Mouse (Mus musculus) embryonic facial prominence, embryonic 13.5 days (tissue): Measurements from ENCODE around the gene Gas2l2. TPM values are rescaled to one million over a fixed set of nuclear protein-coding genes. Genes with fewer than 3 reads are reported as not detected.
A peak's percentile ranks its signal among the peaks of the same experiment; 100 is the strongest.

Experiments used
- ATAC-seq: fragments of 200-750 bp; cut with Nextera tagmentation; 2 replicates; pipeline ENCODE4 v1.8.0; 2017; ENCODE audit warnings: low read depth; ENCODE audit not compliant: insufficient number of reproducible peaks, insufficient read depth, low FRiP score, low TSS enrichment
- H3K27ac ChIP-seq: fragments of 300-500 bp; sonication (generic); 2 replicates; pipeline ENCODE4 v1.5.1; 2015; ENCODE audit warnings: moderate library complexity, mild to moderate bottlenecking, inconsistent platforms
- H3K27me3 ChIP-seq: fragments of 300-500 bp; sonication (generic); 2 replicates; pipeline ENCODE4 v1.6.1; 2015; ENCODE audit warnings: mild to moderate bottlenecking, inconsistent platforms
- H3K36me3 ChIP-seq: fragments of 300-500 bp; sonication (generic); 2 replicates; pipeline ENCODE4 v1.6.1; 2015; ENCODE audit warnings: mild to moderate bottlenecking, inconsistent platforms
- H3K4me1 ChIP-seq: fragments of 300-500 bp; sonication (generic); 2 replicates; pipeline ENCODE4 v1.6.1; 2015; ENCODE audit warnings: inconsistent platforms
- H3K4me2 ChIP-seq: fragments of 300-500 bp; sonication (generic); 2 replicates; pipeline ENCODE4 v1.6.1; 2015; ENCODE audit warnings: moderate library complexity, mild to moderate bottlenecking, inconsistent platforms
- H3K4me3 ChIP-seq: fragments of 300-500 bp; sonication (generic); 2 replicates; pipeline ENCODE4 v1.5.1; 2015; ENCODE audit warnings: mild to moderate bottlenecking, inconsistent platforms
- H3K9ac ChIP-seq: fragments of 300-500 bp; sonication (generic); 2 replicates; pipeline ENCODE4 v1.6.1; 2015; ENCODE audit warnings: mild to moderate bottlenecking, inconsistent platforms
- H3K9me3 ChIP-seq: fragments of 300-500 bp; sonication (generic); 2 replicates; pipeline ENCODE4 v1.6.1; 2016; ENCODE audit warnings: inconsistent platforms
- WGBS: fragments of 180-500 bp; shearing (Covaris S2); methylation state at CpG from one replicate; pipeline ENCODE4 v1.1.7; 2015; ENCODE audit warnings: mixed read lengths; 5-methylcytosine and 5-hydroxymethylcytosine counted together
- polyA plus RNA-seq: library from polyadenylated mRNA; unstranded; fragments of >200 nt; fragmentation: Nextera tagmentation; extraction: Ambion mirVana; gene quantifications from 2 replicates; pipeline ENCODE4 v1.2.1, GENCODE M21; 2015

Gene Gas2l2
- polyA plus RNA-seq, 1 experiment from 2014 or later = 0.07 TPM

- H3K9me3 ChIP-seq = no peaks in the 10 kb centered on the region
- H3K36me3 ChIP-seq = no peaks in the 10 kb centered on the region
- no peak overlapping the region for H3K4me2 ChIP-seq
- ATAC-seq = no peak
- H3K4me1 ChIP-seq = peaks cover 8% of the 10 kb centered on the region
- no peak overlapping the region for H3K9ac ChIP-seq
- no peak overlapping the region for H3K27ac ChIP-seq
- peaks cover 50% of the 10 kb centered on the region for H3K27me3 ChIP-seq
- WGBS = 7% methylated on average over 5 of the region's 5 CpGs
- H3K4me3 ChIP-seq = no peak overlapping the region
Measured at GRCm38 (mm10) chr11:83417080-83417479, 12.2 kb downstream of the Gas2l2 start.

- WGBS = 38% methylated on average over 6 of the region's 6 CpGs
- Histone ChIP-seq H3K4me3 (peak overlapping the region; percentile 83), H3K36me3 (no peaks in the 10 kb centered on the region), H3K27me3 (peaks cover 20% of the 10 kb centered on the region), H3K4me2 (peak overlapping the region; percentile 93), H3K9me3 (no peaks in the 10 kb centered on the region), H3K27ac (no peak overlapping the region), H3K4me1 (peaks cover 8% of the 10 kb centered on the region; the same call in 1 of the 2 replicates), H3K9ac (peak overlapping the region; percentile 84; the same call in 1 of the 2 replicates)
- no peak for ATAC-seq
Measured at GRCm38 (mm10) chr11:83410510-83410909, 18.7 kb downstream of the Gas2l2 start.

GRCm38 (mm10) chr11:83409792-83410291 is 19.4 kb downstream of the Gas2l2 start:
- WGBS = 0% methylated on average over 21 of the region's 40 CpGs

GRCm38 (mm10) chr11:83409087-83409754 is 20.0 kb downstream of the Gas2l2 start, which contains the start of gene Rasl10b:
TSS of gene Rasl10b (plus strand) at chr11:83409137.
- Histone ChIP-seq H3K4me1 (peaks cover 8% of the 10 kb centered on the region; the same call in 1 of the 2 replicates), H3K27ac (no peak within 1 kb of the TSS), H3K4me2 (peak within 1 kb of the TSS; percentile 93), H3K9ac (peak within 1 kb of the TSS; percentile 84), H3K9me3 (no peaks in the 10 kb centered on the region), H3K27me3 (peaks cover 20% of the 10 kb centered on the region), H3K4me3 (peak within 1 kb of the TSS; percentile 83), H3K36me3 (no peaks in the 10 kb centered on the region)
- 2% methylated on average over 33 of the region's 44 CpGs for WGBS
- peak; percentile 45; the same call in 1 of the 2 replicates for ATAC-seq

More at GRCm38 (mm10) chr11:83409792-83410291, 19.4 kb downstream of the Gas2l2 start:
- peak overlapping the region; percentile 83 for H3K4me3 ChIP-seq
- H3K27me3 ChIP-seq = peaks cover 20% of the 10 kb centered on the region
- H3K9me3 ChIP-seq = no peaks in the 10 kb centered on the region
- peak overlapping the region; percentile 93 for H3K4me2 ChIP-seq
- peak; percentile 35; the same call in 1 of the 2 replicates for ATAC-seq
- H3K9ac ChIP-seq = peak overlapping the region; percentile 84
- H3K36me3 ChIP-seq = no peaks in the 10 kb centered on the region
- peaks cover 8% of the 10 kb centered on the region; the same call in 1 of the 2 replicates for H3K4me1 ChIP-seq
- H3K27ac ChIP-seq = no peak overlapping the region

GRCm38 (mm10) chr11:83408242-83408641 is 21.0 kb downstream of the Gas2l2 start:
- H3K36me3 ChIP-seq = peaks cover 9% of the 10 kb centered on the region
- H3K27me3 ChIP-seq = peaks cover 20% of the 10 kb centered on the region
- no peak overlapping the region for H3K4me3 ChIP-seq
- H3K9me3 ChIP-seq = no peaks in the 10 kb centered on the region
- no peak overlapping the region for H3K4me2 ChIP-seq
- no peak overlapping the region for H3K27ac ChIP-seq
- ATAC-seq = no peak
- peaks cover 8% of the 10 kb centered on the region; the same call in 1 of the 2 replicates for H3K4me1 ChIP-seq
- 31% methylated on average over 8 of the region's 8 CpGs for WGBS
- no peak overlapping the region for H3K9ac ChIP-seq

- no peak overlapping the region for H3K9ac ChIP-seq
- no peaks in the 10 kb centered on the region for H3K9me3 ChIP-seq
- peaks cover 16% of the 10 kb centered on the region for H3K27me3 ChIP-seq
- peaks cover 21% of the 10 kb centered on the region for H3K36me3 ChIP-seq
- no peak overlapping the region for H3K4me2 ChIP-seq
- H3K4me3 ChIP-seq = no peak overlapping the region
- no peak for ATAC-seq
- 57% methylated on average over 3 of the region's 3 CpGs for WGBS
- peaks cover 8% of the 10 kb centered on the region; the same call in 1 of the 2 replicates for H3K4me1 ChIP-seq
- no peak overlapping the region for H3K27ac ChIP-seq
Measured at GRCm38 (mm10) chr11:83406391-83406790, 22.9 kb downstream of the Gas2l2 start.

- ATAC-seq = no peak
- 87% methylated on average over 7 of the region's 7 CpGs for WGBS
- Histone ChIP-seq H3K9me3 (no peaks in the 10 kb centered on the region), H3K27ac (no peak overlapping the region), H3K4me3 (no peak overlapping the region), H3K27me3 (peaks cover 3% of the 10 kb centered on the region; the same call in 1 of the 2 replicates), H3K4me1 (no peaks in the 10 kb centered on the region), H3K9ac (no peak overlapping the region), H3K4me2 (no peak overlapping the region), H3K36me3 (peaks cover 31% of the 10 kb centered on the region)
Measured at GRCm38 (mm10) chr11:83403787-83404186, 25.5 kb downstream of the Gas2l2 start.

DNA sequence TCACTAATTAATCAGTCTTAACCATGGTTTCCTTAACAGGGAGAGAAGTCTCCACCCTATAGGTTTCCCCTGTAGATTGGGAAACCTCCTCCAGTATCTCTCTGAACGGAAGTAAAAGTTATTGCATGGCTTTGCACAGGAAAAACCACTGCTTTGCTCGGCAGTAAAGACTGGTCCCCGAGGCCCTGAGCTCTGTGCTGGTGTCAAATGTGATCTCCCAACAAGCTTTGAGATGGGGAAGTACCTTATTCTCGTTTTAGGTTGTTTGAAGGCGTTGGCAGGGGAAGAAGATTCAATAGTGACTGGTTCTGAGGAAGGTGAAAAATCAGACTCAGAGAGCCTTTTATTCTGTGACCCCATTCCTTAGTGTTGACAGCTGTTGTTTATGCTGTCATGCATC is 30.5 kb downstream of the Gas2l2 start:
- H3K9me3 ChIP-seq = no peaks in the 10 kb centered on the region
- no peak overlapping the region for H3K9ac ChIP-seq
- peaks cover 53% of the 10 kb centered on the region for H3K36me3 ChIP-seq
- no peak overlapping the region for H3K4me2 ChIP-seq
- no peak for ATAC-seq
- H3K4me1 ChIP-seq = no peaks in the 10 kb centered on the region
- no peak overlapping the region for H3K4me3 ChIP-seq
- 80% methylated on average over 5 of the region's 5 CpGs for WGBS
- no peak overlapping the region for H3K27ac ChIP-seq
- no peaks in the 10 kb centered on the region for H3K27me3 ChIP-seq

GRCm38 (mm10) chr11:83397626-83398025 is 31.6 kb downstream of the Gas2l2 start:
- ATAC-seq = no peak
- peaks cover 50% of the 10 kb centered on the region for H3K36me3 ChIP-seq
- no peak overlapping the region for H3K9ac ChIP-seq
- H3K4me1 ChIP-seq = no peaks in the 10 kb centered on the region
- no peaks in the 10 kb centered on the region for H3K9me3 ChIP-seq
- H3K4me3 ChIP-seq = no peak overlapping the region
- no peak overlapping the region for H3K27ac ChIP-seq
- H3K27me3 ChIP-seq = no peaks in the 10 kb centered on the region
- 89% methylated on average over 7 of the region's 7 CpGs for WGBS
- H3K4me2 ChIP-seq = no peak overlapping the region

GRCm38 (mm10) chr11:83394802-83395439 is 34.3 kb downstream of the Gas2l2 start:
- 44% methylated on average over 6 of the region's 6 CpGs for WGBS
- ATAC-seq = no peak
- no peaks in the 10 kb centered on the region for H3K4me1 ChIP-seq
- no peak overlapping the region for H3K9ac ChIP-seq
- no peaks in the 10 kb centered on the region for H3K27me3 ChIP-seq
- H3K4me3 ChIP-seq = no peak overlapping the region
- no peaks in the 10 kb centered on the region for H3K9me3 ChIP-seq
- no peak overlapping the region for H3K4me2 ChIP-seq
- no peak overlapping the region for H3K27ac ChIP-seq
- H3K36me3 ChIP-seq = peaks cover 64% of the 10 kb centered on the region

GRCm38 (mm10) chr11:83393062-83393461 is 36.2 kb downstream of the Gas2l2 start:
- Histone ChIP-seq H3K4me2 (no peak overlapping the region), H3K4me3 (no peak overlapping the region), H3K36me3 (peaks cover 55% of the 10 kb centered on the region), H3K4me1 (no peaks in the 10 kb centered on the region), H3K9ac (no peak overlapping the region), H3K9me3 (no peaks in the 10 kb centered on the region), H3K27ac (no peak overlapping the region), H3K27me3 (no peaks in the 10 kb centered on the region)
- ATAC-seq = no peak
- 89% methylated on average over 4 of the region's 4 CpGs for WGBS

DNA sequence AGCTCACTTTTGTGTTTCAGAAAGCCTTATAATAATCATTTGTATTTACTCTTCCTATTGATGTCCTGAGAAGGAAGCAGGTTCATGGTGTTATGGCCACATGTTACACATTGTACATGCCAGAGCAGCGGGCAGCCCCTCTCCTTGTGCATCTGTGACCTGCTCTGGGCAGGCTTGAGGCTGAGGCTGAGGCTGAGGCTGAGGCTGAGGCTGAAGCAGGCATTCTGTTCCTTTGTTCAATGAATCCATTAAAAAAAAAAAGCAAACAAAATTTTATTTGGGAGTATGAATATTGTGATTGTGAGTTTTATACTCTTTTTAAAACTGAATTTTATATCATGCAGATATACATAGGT is 45.7 kb downstream of the Gas2l2 start:
- Histone ChIP-seq H3K27ac (no peak overlapping the region), H3K9me3 (no peaks in the 10 kb centered on the region), H3K4me2 (no peak overlapping the region), H3K9ac (no peak overlapping the region), H3K4me1 (no peaks in the 10 kb centered on the region), H3K4me3 (no peak overlapping the region), H3K36me3 (peaks cover 12% of the 10 kb centered on the region), H3K27me3 (no peaks in the 10 kb centered on the region)
- 95% methylated on average over 1 of the region's 1 CpGs for WGBS
- ATAC-seq = no peak
